Mouse (Mus musculus) liver, adult 2 months (tissue): ENCODE results near the gene Rab44. TPM values are rescaled to one million over a fixed set of nuclear protein-coding genes. Genes with fewer than 3 reads are reported as not detected.

Source experiments
- DNase-seq: peaks from one replicate; pipeline ENCODE4 v3.0.0-alpha.2; 2011; ENCODE audit warnings: low read depth, low spot score; ENCODE audit errors: extremely low read depth
- H3K27ac ChIP-seq: fragments of 200-500 bp; replicated peaks from 2 replicates; pipeline ENCODE4 v1.5.1; 2012; ENCODE audit warnings: low read depth, mild to moderate bottlenecking, control low read depth, inconsistent platforms, low read length; ENCODE audit not compliant: insufficient read depth
- H3K27me3 ChIP-seq: fragments of 200-500 bp; 2 replicates; pipeline ENCODE4 v1.6.1; 2012; ENCODE audit warnings: mild to moderate bottlenecking, moderate library complexity, low read length, inconsistent platforms; ENCODE audit not compliant: control insufficient read depth, insufficient read depth
- H3K36me3 ChIP-seq: fragments of 200-500 bp; 2 replicates; pipeline ENCODE4 v1.6.1; 2012; ENCODE audit warnings: low read length, inconsistent platforms; ENCODE audit not compliant: control insufficient read depth, insufficient read depth
- H3K4me1 ChIP-seq: fragments of 200-500 bp; 2 replicates; pipeline ENCODE4 v1.6.1; 2011; ENCODE audit warnings: low read length; ENCODE audit not compliant: control insufficient read depth, insufficient read depth
- H3K4me3 ChIP-seq: fragments of 200-500 bp; 2 replicates; pipeline ENCODE4 v1.5.1; 2011; ENCODE audit warnings: low read depth, mild to moderate bottlenecking, control low read depth, low read length, moderate library complexity; ENCODE audit not compliant: insufficient read depth
- H3K79me2 ChIP-seq: fragments of 200-500 bp; 2 replicates; pipeline ENCODE4 v1.6.1; 2012; ENCODE audit warnings: inconsistent platforms, mild to moderate bottlenecking, low read length, moderate library complexity; ENCODE audit not compliant: control insufficient read depth, insufficient read depth
- H3K9ac ChIP-seq: fragments of 200-500 bp; 2 replicates; pipeline ENCODE4 v1.6.1; 2012; ENCODE audit warnings: low read depth, mild to moderate bottlenecking, control low read depth, inconsistent platforms, low read length
- CTCF ChIP-seq: fragments of 200-500 bp; IDR thresholded peaks from 2 replicates; pipeline ENCODE4 v1.5.1; 2011; ENCODE audit warnings: low read depth, low read length, control low read depth
- POLR2A ChIP-seq: fragments of 200-500 bp; IDR thresholded peaks from 2 replicates; pipeline ENCODE4 v1.6.1; 2011; ENCODE audit warnings: low read length, control low read depth; ENCODE audit not compliant: insufficient read depth; ENCODE audit errors: extremely low read depth
- WGBS: fragments of 180-500 bp; shearing (Covaris S2); methylation state at CpG from one replicate; pipeline ENCODE4 v1.1.7; 2018; 5-methylcytosine and 5-hydroxymethylcytosine counted together
- polyA plus RNA-seq: library from polyadenylated mRNA; depleted of rRNA; stranded (reverse); fragments of >200 nt; gene quantifications from 2 replicates; pipeline ENCODE4 v1.2.3, GENCODE M21; 2012
- total RNA-seq: library from RNA; depleted of rRNA; stranded (reverse); fragments of >200 nt; gene quantifications from 2 replicates; pipeline ENCODE4 v1.2.3, GENCODE M21; 2014

The Rab44 gene
- total and polyA plus RNA-seq, 2 experiments, result 0.15 TPM; not detected in 1

GRCm38 (mm10) chr17:29176391-29177267, 62.7 kb downstream of the Rab44 start:
- Histone ChIP-seq H3K4me3 (no peak overlapping the region), H3K9ac (no peak overlapping the region), H3K79me2 (no peaks in the 10 kb centered on the region), H3K36me3 (no peaks in the 10 kb centered on the region), H3K27me3 (no peaks in the 10 kb centered on the region), H3K4me1 (no peaks in the 10 kb centered on the region), H3K27ac (no peak overlapping the region)
- DNase-seq, result peak; percentile 41
- no peak for TF ChIP-seq POLR2A
- peak; percentile 73 for TF ChIP-seq CTCF
- WGBS, result 43% methylated on average over 9 of the region's 9 CpGs

GRCm38 (mm10) chr17:29178503-29179059, 64.6 kb downstream of the Rab44 start:
- WGBS, result 92% methylated on average over 9 of the region's 9 CpGs
- Histone ChIP-seq H3K9ac (no peak overlapping the region), H3K4me3 (no peak overlapping the region), H3K27me3 (no peaks in the 10 kb centered on the region), H3K79me2 (no peaks in the 10 kb centered on the region), H3K36me3 (no peaks in the 10 kb centered on the region), H3K27ac (no peak overlapping the region), H3K4me1 (no peaks in the 10 kb centered on the region)
- TF ChIP-seq CTCF (no peak), POLR2A (no peak)
- no peak for DNase-seq

- 95% methylated on average over 6 of the region's 6 CpGs for WGBS
- Histone ChIP-seq H3K27me3 (no peaks in the 10 kb centered on the region), H3K27ac (no peak overlapping the region), H3K9ac (no peak overlapping the region), H3K36me3 (no peaks in the 10 kb centered on the region), H3K79me2 (no peaks in the 10 kb centered on the region), H3K4me1 (no peaks in the 10 kb centered on the region), H3K4me3 (no peak overlapping the region)
- no peak for TF ChIP-seq POLR2A
- TF ChIP-seq CTCF, result no peak
- DNase-seq, result no peak
Measured at GRCm38 (mm10) chr17:29179917-29180316, 66.0 kb downstream of the Rab44 start.

GRCm38 (mm10) chr17:29180406-29181127, 66.6 kb downstream of the Rab44 start:
- 48% methylated on average over 4 of the region's 4 CpGs for WGBS
- H3K36me3 ChIP-seq, result no peaks in the 10 kb centered on the region
- no peaks in the 10 kb centered on the region for H3K79me2 ChIP-seq
- no peak overlapping the region for H3K4me3 ChIP-seq
- H3K27ac ChIP-seq, result no peak overlapping the region
- no peak for TF ChIP-seq POLR2A
- TF ChIP-seq CTCF, result no peak
- H3K4me1 ChIP-seq, result no peaks in the 10 kb centered on the region
- no peaks in the 10 kb centered on the region for H3K27me3 ChIP-seq
- DNase-seq, result no peak
- H3K9ac ChIP-seq, result no peak overlapping the region

GRCm38 (mm10) chr17:29181751-29182150, 67.8 kb downstream of the Rab44 start:
- Histone ChIP-seq H3K9ac (no peak overlapping the region), H3K36me3 (no peaks in the 10 kb centered on the region), H3K4me1 (no peaks in the 10 kb centered on the region), H3K4me3 (no peak overlapping the region), H3K27ac (no peak overlapping the region), H3K27me3 (no peaks in the 10 kb centered on the region), H3K79me2 (no peaks in the 10 kb centered on the region)
- DNase-seq, result no peak
- TF ChIP-seq CTCF (no peak), POLR2A (no peak)
- WGBS, result 91% methylated on average over 5 of the region's 5 CpGs
